Mouse (Mus musculus) midbrain, embryonic 16.5 days (tissue): ENCODE results near the gene Odf4. TPM values are rescaled to one million over a fixed set of nuclear protein-coding genes. Genes with fewer than 3 reads are reported as not detected.
A peak's percentile ranks its signal among the peaks of the same experiment; 100 is the strongest.

Experiments
- ATAC-seq: fragments of 200-750 bp; cut with Nextera tagmentation; 2 replicates; pipeline ENCODE4 v1.8.0; 2017; ENCODE audit warnings: moderate TSS enrichment
- H3K27ac ChIP-seq: fragments of 300-500 bp; sonication (generic); 2 replicates; pipeline ENCODE4 v1.5.1; 2014; ENCODE audit warnings: mild to moderate bottlenecking, low read length, mixed read lengths
- H3K27me3 ChIP-seq: fragments of 300-500 bp; sonication (generic); 2 replicates; pipeline ENCODE4 v1.6.1; 2014; ENCODE audit warnings: low read depth, low read length, mixed read lengths; ENCODE audit not compliant: control insufficient read depth, insufficient read depth
- H3K36me3 ChIP-seq: fragments of 300-500 bp; sonication (generic); 2 replicates; pipeline ENCODE4 v1.6.1; 2014; ENCODE audit warnings: mild to moderate bottlenecking, low read length, moderate library complexity, mixed read lengths; ENCODE audit not compliant: control insufficient read depth, insufficient read depth
- H3K4me1 ChIP-seq: fragments of 300-500 bp; sonication (generic); 2 replicates; pipeline ENCODE4 v1.6.1; 2014; ENCODE audit warnings: mild to moderate bottlenecking, low read length, mixed read lengths; ENCODE audit not compliant: control insufficient read depth, insufficient read depth
- H3K4me2 ChIP-seq: fragments of 300-500 bp; sonication (generic); 2 replicates; pipeline ENCODE4 v1.6.1; 2014; ENCODE audit warnings: mild to moderate bottlenecking, low read length, mixed read lengths
- H3K4me3 ChIP-seq: fragments of 300-500 bp; sonication (generic); 2 replicates; pipeline ENCODE4 v1.5.1; 2014; ENCODE audit warnings: low read depth, mild to moderate bottlenecking, low read length, moderate library complexity, mixed read lengths
- H3K9ac ChIP-seq: fragments of 300-500 bp; sonication (generic); 2 replicates; pipeline ENCODE4 v1.6.1; 2014; ENCODE audit warnings: low read depth, low read length, mixed read lengths
- H3K9me3 ChIP-seq: fragments of 300-500 bp; sonication (generic); replicated peaks from 2 replicates; pipeline ENCODE4 v1.6.1; 2014; ENCODE audit warnings: mild to moderate bottlenecking, low read length, mixed read lengths; ENCODE audit not compliant: control insufficient read depth, poor library complexity, severe bottlenecking
- WGBS: fragments of 180-500 bp; shearing (Covaris S2); extraction: QIAGEN DNeasy Blood & Tissue Kit; methylation state at CpG from one replicate; pipeline ENCODE4 v1.1.7; 2014; 5-methylcytosine and 5-hydroxymethylcytosine counted together
- polyA plus RNA-seq: library from polyadenylated mRNA; unstranded; fragments of >200 nt; fragmentation: Nextera tagmentation; extraction: Ambion mirVana; gene quantifications from 2 replicates; pipeline ENCODE4 v1.2.1, GENCODE M21; 2015

Gene Odf4
- polyA plus RNA-seq, 1 experiment from 2014 or later: 1.3 TPM

GRCm38 (mm10) chr11:68955473-68955872 lies 28.6 kb upstream of the Odf4 start:
- H3K4me2 ChIP-seq: peak overlapping the region; percentile 60; the same call in 1 of the 2 replicates
- WGBS: 76% methylated on average over 5 of the region's 5 CpGs
- H3K27ac ChIP-seq: no peak overlapping the region
- peaks cover 12% of the 10 kb centered on the region for H3K4me1 ChIP-seq
- peaks cover 23% of the 10 kb centered on the region for H3K27me3 ChIP-seq
- ATAC-seq: no peak
- no peak overlapping the region for H3K4me3 ChIP-seq
- no peaks in the 10 kb centered on the region for H3K9me3 ChIP-seq
- no peak overlapping the region for H3K9ac ChIP-seq
- no peaks in the 10 kb centered on the region for H3K36me3 ChIP-seq

GRCm38 (mm10) chr11:68954408-68954807 lies 27.5 kb upstream of the Odf4 start:
- WGBS: 2% methylated on average over 17 of the region's 17 CpGs
- peaks cover 12% of the 10 kb centered on the region for H3K4me1 ChIP-seq
- H3K36me3 ChIP-seq: no peaks in the 10 kb centered on the region
- peak overlapping the region; percentile 48 for H3K9ac ChIP-seq
- H3K4me2 ChIP-seq: peak overlapping the region; percentile 60
- no peaks in the 10 kb centered on the region for H3K9me3 ChIP-seq
- H3K27ac ChIP-seq: no peak overlapping the region
- ATAC-seq: no peak
- peak overlapping the region; percentile 33 for H3K4me3 ChIP-seq
- H3K27me3 ChIP-seq: peaks cover 23% of the 10 kb centered on the region

- Histone ChIP-seq H3K4me2 (peak overlapping the region; percentile 60; the same call in 1 of the 2 replicates), H3K9ac (no peak overlapping the region), H3K36me3 (no peaks in the 10 kb centered on the region), H3K9me3 (no peaks in the 10 kb centered on the region), H3K27ac (no peak overlapping the region), H3K4me3 (no peak overlapping the region; the same call in 1 of the 2 replicates), H3K4me1 (peaks cover 12% of the 10 kb centered on the region), H3K27me3 (peaks cover 23% of the 10 kb centered on the region)
- no peak for ATAC-seq
- WGBS: 5% methylated on average over 13 of the region's 13 CpGs
These were observed 27.0 kb upstream of the Odf4 start for GRCm38 (mm10) chr11:68953903-68954302.

- peak overlapping the region; percentile 49 for H3K4me3 ChIP-seq
- H3K9ac ChIP-seq: peak overlapping the region; percentile 70
- H3K36me3 ChIP-seq: 0 out of 2 replicates have a peak, but pooled peaks cover 4% of the 10 kb centered on the region
- no peaks in the 10 kb centered on the region for H3K27me3 ChIP-seq
- peak overlapping the region; percentile 56 for H3K4me2 ChIP-seq
- H3K9me3 ChIP-seq: no peaks in the 10 kb centered on the region
- WGBS: 4% methylated on average over 12 of the region's 12 CpGs
- peak overlapping the region; percentile 90 for H3K27ac ChIP-seq
- H3K4me1 ChIP-seq: peaks cover 10% of the 10 kb centered on the region
- peak; percentile 86 for ATAC-seq
These were observed 20.7 kb upstream of the Odf4 start for GRCm38 (mm10) chr11:68947542-68947993.

GRCm38 (mm10) chr11:68946806-68947440 lies 20.0 kb upstream of the Odf4 start:
- peak overlapping the region; percentile 56 for H3K4me2 ChIP-seq
- WGBS: 5% methylated on average over 14 of the region's 16 CpGs
- H3K9ac ChIP-seq: peak overlapping the region; percentile 70
- H3K27me3 ChIP-seq: no peaks in the 10 kb centered on the region
- ATAC-seq: peak; percentile 69
- peak overlapping the region; percentile 90 for H3K27ac ChIP-seq
- H3K9me3 ChIP-seq: no peaks in the 10 kb centered on the region
- H3K4me3 ChIP-seq: peak overlapping the region; percentile 49
- 0 out of 2 replicates have a peak, but pooled peaks cover 4% of the 10 kb centered on the region for H3K36me3 ChIP-seq
- peaks cover 10% of the 10 kb centered on the region for H3K4me1 ChIP-seq

- Histone ChIP-seq H3K9ac (no peak overlapping the region; the same call in 1 of the 2 replicates), H3K4me2 (peak overlapping the region; percentile 56), H3K4me3 (peak overlapping the region; percentile 49), H3K27ac (peak overlapping the region; percentile 90; the same call in 1 of the 2 replicates), H3K27me3 (no peaks in the 10 kb centered on the region), H3K4me1 (peaks cover 10% of the 10 kb centered on the region), H3K36me3 (0 out of 2 replicates have a peak, but pooled peaks cover 4% of the 10 kb centered on the region), H3K9me3 (no peaks in the 10 kb centered on the region)
- 94% methylated on average over 4 of the region's 4 CpGs for WGBS
- ATAC-seq: no peak
These were observed 19.1 kb upstream of the Odf4 start for GRCm38 (mm10) chr11:68946001-68946400.

- no peaks in the 10 kb centered on the region for H3K9me3 ChIP-seq
- 0 out of 2 replicates have a peak, but pooled peaks cover 4% of the 10 kb centered on the region for H3K36me3 ChIP-seq
- H3K9ac ChIP-seq: no peak overlapping the region
- no peaks in the 10 kb centered on the region for H3K27me3 ChIP-seq
- H3K4me2 ChIP-seq: peak overlapping the region; percentile 56; the same call in 1 of the 2 replicates
- 75% methylated on average over 2 of the region's 2 CpGs for WGBS
- peaks cover 14% of the 10 kb centered on the region for H3K4me1 ChIP-seq
- no peak for ATAC-seq
- no peak overlapping the region for H3K4me3 ChIP-seq
- no peak overlapping the region for H3K27ac ChIP-seq
These were observed 18.4 kb upstream of the Odf4 start for GRCm38 (mm10) chr11:68945245-68945644.

- H3K4me2 ChIP-seq: no peak overlapping the region
- 0 out of 2 replicates have a peak, but pooled peaks cover 4% of the 10 kb centered on the region for H3K36me3 ChIP-seq
- no peak for ATAC-seq
- no peak overlapping the region for H3K9ac ChIP-seq
- no peaks in the 10 kb centered on the region for H3K9me3 ChIP-seq
- 88% methylated on average over 8 of the region's 8 CpGs for WGBS
- no peaks in the 10 kb centered on the region for H3K27me3 ChIP-seq
- peaks cover 13% of the 10 kb centered on the region for H3K4me1 ChIP-seq
- H3K4me3 ChIP-seq: no peak overlapping the region
- no peak overlapping the region for H3K27ac ChIP-seq
These were observed 15.8 kb upstream of the Odf4 start for GRCm38 (mm10) chr11:68942731-68943130.

- H3K9me3 ChIP-seq: no peaks in the 10 kb centered on the region
- no peaks in the 10 kb centered on the region for H3K27me3 ChIP-seq
- peaks cover 8% of the 10 kb centered on the region; the same call in 1 of the 2 replicates for H3K4me1 ChIP-seq
- 0 out of 2 replicates have a peak, but pooled peaks cover 4% of the 10 kb centered on the region for H3K36me3 ChIP-seq
- H3K27ac ChIP-seq: peak overlapping the region; percentile 86; the same call in 1 of the 2 replicates
- peak overlapping the region; percentile 70 for H3K9ac ChIP-seq
- H3K4me3 ChIP-seq: peak overlapping the region; percentile 51
- ATAC-seq: no peak
- WGBS: 56% methylated on average over 4 of the region's 4 CpGs
- H3K4me2 ChIP-seq: peak overlapping the region; percentile 65
These were observed 13.6 kb upstream of the Odf4 start for GRCm38 (mm10) chr11:68940516-68940915.
